Mouse (Mus musculus) stomach, postnatal 0 days (tissue): ENCODE results near the gene Ankrd13b. TPM values are rescaled to one million over a fixed set of nuclear protein-coding genes. Genes with fewer than 3 reads are reported as not detected.
A peak's percentile ranks its signal among the peaks of the same experiment; 100 is the strongest.

Experiments used
- ATAC-seq: fragments of 200-750 bp; cut with Nextera tagmentation; 2 replicates; pipeline ENCODE4 v1.8.0; 2017; ENCODE audit not compliant: low FRiP score, low TSS enrichment
- DNase-seq: peaks from one replicate; pipeline ENCODE4 v3.0.0-alpha.2; 2016; ENCODE audit warnings: low spot score
- H3K27ac ChIP-seq: fragments of 300-500 bp; sonication (generic); replicated peaks from 2 replicates; pipeline ENCODE4 v1.5.1; 2014; ENCODE audit warnings: mild to moderate bottlenecking, control low read depth
- H3K27me3 ChIP-seq: fragments of 300-500 bp; sonication (generic); 2 replicates; pipeline ENCODE4 v1.6.1; 2014; ENCODE audit warnings: low read length; ENCODE audit not compliant: control insufficient read depth, insufficient read depth
- H3K36me3 ChIP-seq: fragments of 300-500 bp; sonication (generic); 2 replicates; pipeline ENCODE4 v1.6.1; 2014; ENCODE audit warnings: low read length, mixed read lengths; ENCODE audit not compliant: control insufficient read depth, insufficient read depth
- H3K4me1 ChIP-seq: fragments of 300-500 bp; sonication (generic); replicated peaks from 2 replicates; pipeline ENCODE4 v1.6.1; 2014; ENCODE audit warnings: antibody characterized with exemption; ENCODE audit not compliant: control insufficient read depth, insufficient read depth
- H3K4me2 ChIP-seq: fragments of 300-500 bp; sonication (generic); replicated peaks from 2 replicates; pipeline ENCODE4 v1.6.1; 2014; ENCODE audit warnings: low read depth, mild to moderate bottlenecking, control low read depth, moderate library complexity
- H3K4me3 ChIP-seq: fragments of 300-500 bp; sonication (generic); 2 replicates; pipeline ENCODE4 v1.5.1; 2014; ENCODE audit warnings: low read depth, low read length, control low read depth
- H3K9ac ChIP-seq: fragments of 300-500 bp; sonication (generic); 2 replicates; pipeline ENCODE4 v1.6.1; 2014; ENCODE audit warnings: mild to moderate bottlenecking, low read length, control low read depth, mixed read lengths
- H3K9me3 ChIP-seq: fragments of 300-500 bp; sonication (generic); 2 replicates; pipeline ENCODE4 v1.6.1; 2016; ENCODE audit warnings: low read length; ENCODE audit not compliant: control insufficient read depth
- CTCF ChIP-seq: IDR thresholded peaks from 2 replicates; pipeline ENCODE4 v1.5.1; 2016; ENCODE audit warnings: antibody characterized with exemption, low read depth, mild to moderate bottlenecking, moderate library complexity
- EP300 ChIP-seq: optimal IDR thresholded peaks from 2 replicates; pipeline ENCODE3; 2016; ENCODE audit warnings: antibody characterized with exemption
- WGBS: fragments of 180-500 bp; shearing (Covaris S2); extraction: QIAGEN DNeasy Blood & Tissue Kit; methylation state at CpG from one replicate; pipeline ENCODE4 v1.1.7; 2014; 5-methylcytosine and 5-hydroxymethylcytosine counted together
- polyA plus RNA-seq: library from polyadenylated mRNA; unstranded; fragments of >200 nt; fragmentation: Nextera tagmentation; extraction: Ambion mirVana; gene quantifications from 2 replicates; pipeline ENCODE4 v1.2.1, GENCODE M21; 2015

The Ankrd13b gene
- polyA plus RNA-seq, 1 experiment from 2014 or later, result 2.4 TPM

- Histone ChIP-seq H3K27me3 (no peaks in the 10 kb centered on the region), H3K27ac (peak within 1 kb of the TSS; percentile 18; the same call in 1 of the 2 replicates)
Measured at GRCm38 (mm10) chr11:77515637-77516552, 26.4 kb upstream of the Ankrd13b start, which contains the start of gene Trp53i13. Gene Trp53i13, minus strand, starts transcription at chr11:77515980.

GRCm38 (mm10) chr11:77514832-77515636 is 25.6 kb upstream of the Ankrd13b start, which contains the start of gene Abhd15:
Gene Abhd15, plus strand, starts transcription at chr11:77515121.
- under 1% methylated on average over 62 of the region's 72 CpGs for WGBS
- no peaks in the 10 kb centered on the region for H3K36me3 ChIP-seq
- H3K4me2 ChIP-seq, result peak within 1 kb of the TSS; percentile 96
- H3K27me3 ChIP-seq, result no peaks in the 10 kb centered on the region
- peak within 1 kb of the TSS; percentile 58 for H3K9ac ChIP-seq
- DNase-seq, result peak; percentile 70
- H3K4me3 ChIP-seq, result peak within 1 kb of the TSS; percentile 44
- H3K4me1 ChIP-seq, result 0 out of 2 replicates have a peak, but pooled peaks cover 5% of the 10 kb centered on the region
- H3K27ac ChIP-seq, result peak within 1 kb of the TSS; percentile 18; the same call in 1 of the 2 replicates
- H3K9me3 ChIP-seq, result no peaks in the 10 kb centered on the region
- TF ChIP-seq EP300, result no peak
- peak; percentile 30; the same call in 1 of the 2 replicates for TF ChIP-seq CTCF
- ATAC-seq, result peak; percentile 51

More at GRCm38 (mm10) chr11:77515637-77516552, 26.4 kb upstream of the Ankrd13b start, which contains the start of gene Trp53i13:
- Histone ChIP-seq H3K9me3 (no peaks in the 10 kb centered on the region), H3K4me3 (peak within 1 kb of the TSS; percentile 44), H3K9ac (peak within 1 kb of the TSS; percentile 58), H3K4me2 (peak within 1 kb of the TSS; percentile 96), H3K36me3 (no peaks in the 10 kb centered on the region), H3K4me1 (0 out of 2 replicates have a peak, but pooled peaks cover 5% of the 10 kb centered on the region)
- ATAC-seq, result no peak
- peak; percentile 41 for DNase-seq
- WGBS, result 12% methylated on average over 39 of the region's 39 CpGs
- TF ChIP-seq EP300 (no peak), CTCF (no peak)

DNA sequence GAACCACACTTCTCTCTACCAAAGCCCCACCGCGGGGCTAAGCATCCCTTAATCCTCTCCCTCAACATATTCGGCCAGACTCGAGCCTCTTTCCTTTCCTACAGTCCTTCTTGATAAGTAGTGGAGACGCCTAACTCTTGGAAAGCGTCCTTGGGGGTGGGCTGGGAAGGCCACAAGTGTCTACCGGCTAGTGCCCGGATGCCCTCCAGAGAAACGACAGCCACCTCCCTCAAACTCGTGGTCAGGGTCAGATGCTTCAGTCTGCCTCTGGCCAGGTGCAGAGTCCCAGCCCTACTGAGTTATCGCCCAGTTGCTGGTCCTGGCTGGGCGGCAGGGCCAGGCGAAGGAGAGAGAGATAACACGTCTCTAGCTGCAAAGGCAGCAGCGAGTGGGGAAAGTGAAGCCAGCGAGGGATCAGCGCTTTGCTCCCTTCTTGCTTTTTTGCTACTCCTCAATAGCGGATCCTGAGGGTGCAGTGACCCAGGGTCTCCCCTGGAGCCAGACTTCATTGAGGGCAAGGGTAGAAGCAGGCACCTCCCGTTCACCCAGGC is 24.9 kb upstream of the Ankrd13b start:
- ATAC-seq (no peak), DNase-seq (peak; percentile 42)
- WGBS, result 24% methylated on average over 19 of the region's 19 CpGs
- Histone ChIP-seq H3K27me3 (no peaks in the 10 kb centered on the region), H3K9ac (peak overlapping the region; percentile 58), H3K4me3 (peak overlapping the region; percentile 44), H3K4me2 (peak overlapping the region; percentile 96), H3K27ac (peak overlapping the region; percentile 18; the same call in 1 of the 2 replicates), H3K9me3 (no peaks in the 10 kb centered on the region), H3K36me3 (no peaks in the 10 kb centered on the region), H3K4me1 (0 out of 2 replicates have a peak, but pooled peaks cover 5% of the 10 kb centered on the region)
- TF ChIP-seq EP300 (no peak), CTCF (no peak)

DNA sequence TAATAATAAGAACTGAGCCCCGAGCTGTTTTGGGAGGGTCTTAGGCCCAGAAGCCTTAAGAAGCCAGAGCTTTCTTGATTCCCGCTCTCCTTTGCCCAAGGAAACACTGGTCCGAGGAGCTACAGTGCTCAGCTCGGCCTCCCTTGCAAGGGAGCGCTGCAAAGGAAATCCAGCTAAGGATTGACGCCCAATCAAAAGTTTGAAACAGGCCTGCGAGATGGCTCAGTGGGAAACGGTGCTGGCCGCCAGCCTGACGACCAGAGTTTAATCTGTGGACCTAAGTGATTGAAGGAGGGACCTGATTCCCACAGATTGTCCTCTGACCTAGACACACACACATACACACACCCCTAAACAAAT is 24.3 kb upstream of the Ankrd13b start:
- TF ChIP-seq EP300, result no peak
- no peak for TF ChIP-seq CTCF
- H3K36me3 ChIP-seq, result no peaks in the 10 kb centered on the region
- no peaks in the 10 kb centered on the region for H3K27me3 ChIP-seq
- H3K4me3 ChIP-seq, result peak overlapping the region; percentile 68
- H3K9me3 ChIP-seq, result no peaks in the 10 kb centered on the region
- H3K9ac ChIP-seq, result peak overlapping the region; percentile 57; the same call in 1 of the 2 replicates
- peak overlapping the region; percentile 96 for H3K4me2 ChIP-seq
- 0 out of 2 replicates have a peak, but pooled peaks cover 5% of the 10 kb centered on the region for H3K4me1 ChIP-seq
- ATAC-seq, result no peak
- WGBS, result 20% methylated on average over 10 of the region's 10 CpGs
- peak overlapping the region; percentile 56; the same call in 1 of the 2 replicates for H3K27ac ChIP-seq
- no peak for DNase-seq

- DNase-seq, result peak; percentile 94
- Histone ChIP-seq H3K27me3 (no peaks in the 10 kb centered on the region), H3K36me3 (no peaks in the 10 kb centered on the region), H3K9me3 (no peaks in the 10 kb centered on the region), H3K4me3 (peak overlapping the region; percentile 68), H3K27ac (peak overlapping the region; percentile 71), H3K4me1 (peaks cover 7% of the 10 kb centered on the region; the same call in 1 of the 2 replicates), H3K4me2 (peak overlapping the region; percentile 96), H3K9ac (peak overlapping the region; percentile 73)
- 1% methylated on average over 71 of the region's 84 CpGs for WGBS
- TF ChIP-seq EP300, result no peak
- no peak for TF ChIP-seq CTCF
- ATAC-seq, result peak; percentile 78
Measured at GRCm38 (mm10) chr11:77512891-77513810, 23.7 kb upstream of the Ankrd13b start.
